Mouse (Mus musculus): ENCODE data around the gene Ankrd63.

GRCm38 (mm10) chr2:118706436-118706835 lies 2.7 kb upstream of the Ankrd63 start:
- TF ChIP-seq CTCF (IDR thresholded peaks at IDR 0.05; ENCODE audit: insufficient read depth, low read depth, low read length) = no peak
- TF ChIP-seq POLR2A (IDR thresholded peaks at IDR 0.05; ENCODE audit: insufficient read depth, low read depth, low read length) = no peak
